Mouse (Mus musculus) G1E-ER4 (cell line): Measurements from ENCODE around the gene Krt12. TPM values are rescaled to one million over a fixed set of nuclear protein-coding genes. Genes with fewer than 3 reads are reported as not detected.

Source experiments
- GATA1 ChIP-seq: IDR thresholded peaks from one replicate; pipeline ENCODE4 v1.8.0; 2012; ENCODE audit warnings: low read length, inconsistent platforms
- polyA plus RNA-seq: library from polyadenylated mRNA; stranded (reverse); fragments of >175 nt; gene quantifications from 2 replicates; pipeline ENCODE4 v1.2.3, GENCODE M21; 2012

Krt12 gene
- polyA plus RNA-seq, 1 experiment: 0.03 TPM

DNA sequence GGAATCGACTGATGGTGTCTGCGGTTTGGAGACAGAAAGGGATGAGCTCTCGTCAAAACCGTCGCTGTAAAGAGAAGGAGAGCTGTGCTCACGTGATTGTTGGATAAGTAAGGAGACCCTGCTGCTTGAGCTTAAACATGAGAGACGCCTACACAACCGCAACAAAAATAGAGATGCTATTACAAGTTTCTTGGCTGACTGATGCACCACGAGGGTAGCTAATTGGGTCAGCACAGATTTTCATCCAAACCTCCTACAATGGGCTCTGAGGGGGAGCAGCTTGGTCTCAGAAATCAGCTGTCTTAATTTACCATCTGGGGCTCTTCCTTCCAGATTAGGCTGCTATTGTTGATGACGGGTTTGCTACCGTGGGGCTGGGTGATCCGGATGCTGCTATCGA, 5.2 kb downstream of the Krt12 start:
- no peak for TF ChIP-seq GATA1

- no peak for TF ChIP-seq GATA1
Measured at GRCm38 (mm10) chr11:99414463-99415147, 7.5 kb downstream of the Krt12 start.

GRCm38 (mm10) chr11:99413247-99413646, 8.8 kb downstream of the Krt12 start:
- no peak for TF ChIP-seq GATA1

DNA sequence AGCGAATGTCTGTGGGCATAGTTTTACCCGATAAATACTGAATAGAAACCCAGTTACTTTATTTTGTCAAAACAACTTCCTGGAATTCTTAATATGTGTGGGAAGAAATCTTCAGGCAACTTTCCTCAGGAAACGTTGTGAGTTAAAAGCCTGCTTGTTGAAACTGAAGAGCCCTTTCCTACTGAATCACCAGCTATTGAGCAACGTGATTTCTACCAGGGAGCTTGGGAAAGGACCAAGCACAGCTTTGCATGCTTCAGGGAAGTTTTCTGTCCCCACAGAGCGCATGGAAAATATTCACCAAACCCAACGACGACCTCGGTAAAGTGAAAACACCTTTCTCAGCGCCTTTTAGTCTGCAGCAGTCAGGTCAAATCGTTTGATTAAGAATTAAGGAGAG, 15.9 kb downstream of the Krt12 start:
- TF ChIP-seq GATA1: no peak

- TF ChIP-seq GATA1: no peak
Measured at GRCm38 (mm10) chr11:99399956-99400549, 22.0 kb downstream of the Krt12 start.

DNA sequence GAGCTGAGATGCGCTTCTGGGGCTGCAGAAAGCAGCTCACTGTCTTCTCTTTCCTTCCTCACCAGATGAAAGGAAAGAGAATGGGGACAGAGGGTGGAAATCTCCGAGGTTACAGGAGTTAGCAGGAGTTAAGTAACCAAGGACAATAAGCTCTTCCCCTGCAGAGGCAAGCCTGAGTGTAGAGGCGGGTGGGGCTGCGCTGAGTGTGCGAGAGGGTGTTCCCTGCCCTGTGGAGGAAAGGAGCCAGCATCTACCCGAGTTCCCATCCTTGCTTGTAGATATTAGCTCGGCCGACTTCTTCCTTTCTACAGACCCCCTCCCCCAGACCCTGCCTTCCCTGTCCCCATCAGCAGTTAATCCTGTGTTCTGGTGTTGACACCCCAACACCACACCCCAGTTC, 23.2 kb downstream of the Krt12 start:
- no peak for TF ChIP-seq GATA1

- no peak for TF ChIP-seq GATA1
Measured at GRCm38 (mm10) chr11:99398084-99398483, 24.0 kb downstream of the Krt12 start.

GRCm38 (mm10) chr11:99396661-99397060, 25.4 kb downstream of the Krt12 start:
- no peak for TF ChIP-seq GATA1

GRCm38 (mm10) chr11:99396034-99396433, 26.0 kb downstream of the Krt12 start:
- no peak for TF ChIP-seq GATA1

- no peak for TF ChIP-seq GATA1
Measured at GRCm38 (mm10) chr11:99392492-99392891, 29.6 kb downstream of the Krt12 start.

DNA sequence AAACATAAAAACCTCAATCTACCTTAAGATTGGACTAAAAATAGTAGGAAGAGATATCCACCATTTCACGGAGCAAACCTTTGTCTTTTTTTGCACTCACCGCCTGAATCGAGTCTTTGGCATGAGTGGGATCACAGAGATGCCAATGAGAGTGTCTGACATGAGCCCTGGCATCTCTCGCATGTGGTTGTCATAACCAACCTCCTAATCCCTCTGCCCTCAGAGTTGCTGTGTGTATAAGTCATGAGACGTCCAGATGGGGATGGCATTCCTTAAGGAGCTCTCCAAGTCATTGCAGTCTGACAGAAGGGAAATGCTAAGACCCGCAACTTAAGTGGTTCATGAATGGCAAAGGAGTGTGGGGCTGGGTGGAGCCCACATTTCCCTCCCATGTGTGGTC, 30.7 kb downstream of the Krt12 start:
- no peak for TF ChIP-seq GATA1

DNA sequence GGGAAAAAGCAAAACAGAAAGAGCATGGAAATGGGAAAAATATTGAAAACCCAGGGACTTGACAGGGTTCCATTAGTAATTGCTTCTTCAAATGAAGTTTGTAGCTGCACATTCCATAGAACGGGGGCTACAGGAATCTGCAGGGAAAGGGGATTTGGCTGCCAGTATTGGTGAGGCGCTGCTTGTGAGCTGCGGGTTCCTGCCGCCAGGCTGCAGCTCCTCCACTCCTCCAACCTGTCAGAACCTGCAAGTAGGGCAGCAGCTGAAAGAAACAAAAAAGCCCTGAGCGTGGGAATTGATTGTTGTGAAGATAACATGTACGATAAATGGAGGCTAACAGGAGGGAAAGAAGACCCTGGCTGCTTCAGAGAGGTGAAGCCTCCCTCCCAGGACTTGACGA, 31.2 kb downstream of the Krt12 start:
- TF ChIP-seq GATA1: no peak

- TF ChIP-seq GATA1: no peak
Measured at GRCm38 (mm10) chr11:99389264-99389663, 32.8 kb downstream of the Krt12 start, which contains the start of gene Krt10. TSS of gene Krt10 (minus strand) at chr11:99389364.

DNA sequence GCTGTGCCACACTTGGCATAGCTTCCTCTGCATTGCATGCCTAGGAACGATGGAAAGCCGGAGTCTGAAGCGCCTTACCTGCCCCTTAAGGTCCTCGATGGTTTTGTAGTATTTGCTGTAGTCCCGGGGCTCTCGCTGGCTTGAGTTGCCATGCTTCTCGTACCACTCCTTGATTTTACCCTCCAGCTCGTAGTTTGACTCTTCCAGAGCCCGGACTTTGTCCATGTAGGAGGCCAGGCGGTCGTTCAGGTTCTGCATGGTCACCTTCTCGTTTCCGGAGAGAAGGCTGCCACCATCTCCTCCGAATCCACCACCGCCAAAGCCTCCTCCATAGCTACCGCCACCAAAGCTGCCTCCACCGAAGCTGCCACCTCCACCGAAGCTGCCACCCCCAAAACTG, 33.4 kb downstream of the Krt12 start:
- TF ChIP-seq GATA1: no peak

DNA sequence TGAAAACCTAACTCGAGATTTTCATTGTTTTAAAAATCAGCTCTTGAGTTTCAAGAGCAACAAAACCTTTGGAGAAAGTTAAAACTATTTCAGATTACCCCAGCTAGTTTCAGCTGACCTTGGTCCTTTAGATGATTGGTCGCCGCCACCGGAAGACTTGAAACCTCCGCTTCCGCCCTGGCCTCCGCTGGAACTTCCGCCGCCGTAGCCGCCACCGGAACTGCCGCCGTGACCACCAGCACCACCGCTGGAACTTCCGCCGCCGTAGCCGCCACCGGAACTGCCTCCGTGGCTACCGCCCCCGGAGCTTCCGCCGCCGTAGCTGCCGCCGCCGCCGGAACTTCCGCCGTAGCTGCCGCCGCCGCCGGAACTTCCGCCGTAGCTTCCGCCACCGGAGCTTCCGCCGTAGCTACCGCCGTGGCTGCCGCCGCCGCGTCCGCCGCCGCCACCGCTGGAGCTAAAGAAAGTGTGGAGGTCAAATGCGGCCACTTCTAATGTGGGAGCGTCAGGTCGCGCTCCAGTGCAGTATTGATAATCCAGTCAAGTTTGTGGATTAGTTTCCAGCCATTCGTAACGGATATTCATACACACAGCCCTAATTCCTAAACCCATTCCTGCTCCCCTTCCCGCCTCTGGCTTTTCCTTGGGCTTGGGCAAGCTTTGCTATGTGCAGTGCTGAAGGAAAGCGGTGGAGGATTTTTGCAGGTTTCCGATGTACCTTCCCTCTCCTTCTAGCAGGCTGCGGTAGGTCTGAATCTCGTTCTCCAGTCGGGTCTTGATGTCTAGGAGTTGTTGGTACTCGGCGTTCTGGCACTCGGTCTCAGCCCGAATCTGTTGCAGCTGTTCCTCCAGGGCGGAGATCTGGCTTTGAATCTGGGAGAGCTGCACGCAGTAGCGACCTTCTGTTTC, 36.0 kb downstream of the Krt12 start:
- no peak for TF ChIP-seq GATA1

- no peak for TF ChIP-seq GATA1
Measured at GRCm38 (mm10) chr11:99379568-99379967, 42.5 kb downstream of the Krt12 start.
